Mouse (Mus musculus): Measurements from ENCODE around the gene Pou3f3. TPM values are rescaled to one million over a fixed set of nuclear protein-coding genes. Genes with fewer than 3 reads are reported as not detected.

Gene Pou3f3
- total RNA-seq, 2 experiments from 2014 or later, result 0.03 TPM; not detected in 1

DNA sequence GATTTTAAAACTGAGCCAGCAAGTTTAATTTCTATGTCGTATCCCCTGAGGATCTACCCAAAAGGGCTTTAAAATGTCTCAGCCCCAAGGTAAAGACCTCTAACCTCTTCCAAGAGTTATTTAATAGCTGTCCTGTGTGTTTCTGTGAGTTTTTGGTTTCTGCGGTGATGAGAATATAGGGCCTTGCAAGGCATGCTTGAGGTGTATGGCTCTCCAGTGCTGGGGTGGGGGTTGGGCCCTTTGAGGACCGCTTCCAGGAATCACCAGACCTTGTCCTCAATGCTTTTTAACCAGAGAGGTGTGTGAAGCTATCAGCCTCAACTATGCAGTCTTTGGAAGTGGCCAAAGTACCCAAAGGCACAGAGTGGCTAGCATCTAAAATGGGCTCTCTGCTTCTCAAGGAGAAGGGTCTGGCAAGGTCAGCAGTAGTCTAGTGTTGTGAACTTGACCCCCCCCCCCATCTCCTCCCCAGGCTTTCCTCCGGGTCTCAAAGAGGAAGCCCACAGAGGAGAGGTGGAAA, 12.1 kb downstream of the Pou3f3 start:
- no peak for DNase-seq (ENCODE audit: low spot score)

GRCm38 (mm10) chr1:42709024-42709423, 13.5 kb downstream of the Pou3f3 start:
- no peak for DNase-seq (ENCODE audit: low spot score)

More for the DNA sequence above, 12.1 kb downstream of the Pou3f3 start:
- intact Hi-C loops (cut with DNase I), result no loop called here

GRCm38 (mm10) chr1:42709431-42710160, 14.0 kb downstream of the Pou3f3 start:
- no peak for DNase-seq (ENCODE audit: low spot score)
- intact Hi-C loops (cut with DNase I), result loop anchor here (10.0 kb wide), 2 partner anchors 1445 to 1915 kb away; partner anchors contain the start of gene Mfsd9

More at GRCm38 (mm10) chr1:42709024-42709423, 13.5 kb downstream of the Pou3f3 start:
- intact Hi-C loops (cut with DNase I), result no loop called here

DNA sequence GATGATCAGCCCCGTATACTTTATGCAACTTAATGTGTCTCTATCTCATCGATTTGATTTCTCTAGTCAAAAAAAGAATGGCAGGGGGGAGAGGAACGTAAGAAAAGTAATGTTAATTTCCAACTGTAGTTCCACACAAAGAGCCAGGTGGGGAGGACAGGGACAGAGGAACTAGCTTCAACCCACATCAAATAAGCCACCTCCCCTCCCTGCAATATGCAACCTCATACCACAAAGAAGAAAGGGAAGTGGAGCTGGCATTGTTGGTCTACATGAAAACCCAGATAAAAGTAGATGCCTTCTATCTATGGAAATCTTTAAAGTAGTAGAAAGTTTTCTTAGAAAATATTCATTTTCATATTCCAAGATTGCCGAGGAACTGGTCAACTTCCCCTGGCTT, 14.7 kb downstream of the Pou3f3 start:
- DNase-seq (ENCODE audit: low spot score), result no peak
- intact Hi-C loops (cut with DNase I), result loop anchor here (10.0 kb wide), 2 partner anchors 1445 to 1915 kb away; partner anchors contain the start of gene Mfsd9

GRCm38 (mm10) chr1:42710995-42711394, 15.4 kb downstream of the Pou3f3 start:
- no peak for DNase-seq (ENCODE audit: low spot score)
- intact Hi-C loops (cut with DNase I), result loop anchor here (10.0 kb wide), 2 partner anchors 1446 to 1916 kb away; partner anchors contain the start of gene Mfsd9

DNA sequence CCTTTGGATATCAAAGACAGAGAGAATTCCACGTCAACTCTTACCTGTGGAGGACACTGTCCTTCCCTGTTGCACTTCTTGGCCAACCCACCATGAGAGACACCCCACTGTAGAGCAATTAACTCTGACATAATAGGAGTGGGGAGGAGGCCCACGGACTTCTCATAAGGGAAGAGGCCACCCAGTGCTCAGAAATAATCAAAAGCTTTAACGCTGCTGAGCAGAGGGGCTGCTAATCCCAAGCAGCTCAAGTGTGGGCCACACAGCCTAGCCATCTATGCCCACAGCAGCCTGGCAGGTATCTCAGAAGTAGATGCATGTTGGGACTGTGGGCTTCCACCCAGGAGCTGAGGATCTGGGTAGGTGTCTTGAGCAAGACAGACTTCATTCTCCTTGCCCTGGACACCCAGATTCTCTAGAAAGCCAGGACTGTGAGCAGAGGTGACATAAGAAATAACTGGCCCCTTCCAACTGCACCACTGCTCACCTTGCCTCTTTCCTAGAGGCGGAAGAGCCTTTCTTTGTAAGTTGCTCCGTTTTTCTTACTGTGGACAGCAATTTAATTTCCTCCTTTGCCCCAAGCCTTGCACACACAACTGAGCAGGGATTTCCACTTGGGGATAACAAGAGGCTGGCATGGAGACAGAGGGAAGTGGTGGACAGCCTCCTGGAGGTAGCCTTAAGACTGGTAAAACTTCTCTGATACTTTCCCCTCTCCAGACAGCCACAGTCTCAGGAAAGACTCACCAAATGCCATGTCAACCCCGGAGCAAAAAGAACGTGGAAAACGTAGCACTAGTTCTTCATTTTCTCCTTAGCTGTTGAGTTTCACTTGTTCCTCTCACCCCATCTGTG, 16.1 kb downstream of the Pou3f3 start:
- intact Hi-C loops (cut with DNase I), result loop anchor here (10.0 kb wide), 2 partner anchors 1447 to 1917 kb away; partner anchors contain the start of gene Mfsd9

GRCm38 (mm10) chr1:42712311-42712690, 16.7 kb downstream of the Pou3f3 start:
- DNase-seq (ENCODE audit: low spot score), result no peak
- intact Hi-C loops (cut with DNase I), result loop anchor here (10.0 kb wide), 2 partner anchors 1448 to 1918 kb away; partner anchors contain the start of gene Mfsd9

More for the DNA sequence above, 16.1 kb downstream of the Pou3f3 start:
- DNase-seq (ENCODE audit: low spot score), result no peak

GRCm38 (mm10) chr1:42713104-42713932, 17.8 kb downstream of the Pou3f3 start:
- no peak for DNase-seq (ENCODE audit: low spot score)
- intact Hi-C loops (cut with DNase I), result loop anchor here (10.0 kb wide), 2 partner anchors 1449 to 1919 kb away; partner anchors contain the start of gene Mfsd9

- no peak for DNase-seq (ENCODE audit: low spot score)
- intact Hi-C loops (cut with DNase I), result loop anchor here (10.0 kb wide), 2 partner anchors 1449 to 1919 kb away; partner anchors contain the start of gene Mfsd9
Observed at GRCm38 (mm10) chr1:42714016-42714931, 18.7 kb downstream of the Pou3f3 start.

DNA sequence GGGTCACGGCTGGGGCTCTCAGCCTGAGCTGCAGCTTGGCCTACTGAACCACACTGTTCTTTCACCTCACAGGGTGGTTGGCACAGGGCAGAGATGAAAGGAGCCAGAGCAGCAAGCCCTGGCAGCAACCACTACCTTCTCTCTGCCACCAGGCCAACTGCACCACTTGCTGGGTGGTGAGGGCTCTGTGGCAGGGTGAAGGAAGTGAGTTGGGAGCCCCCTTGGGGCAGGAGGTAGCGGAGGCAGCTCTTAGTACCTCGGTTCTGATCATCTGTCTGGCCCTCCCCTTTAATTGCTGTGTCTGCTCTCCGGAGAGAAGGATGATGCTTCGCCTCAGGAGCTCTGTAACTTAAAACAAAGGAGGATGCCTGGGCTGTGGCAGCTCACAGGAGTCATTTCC, 23.0 kb downstream of the Pou3f3 start:
- intact Hi-C loops (cut with DNase I), result loop anchor here (10.0 kb wide), 2 partner anchors 1454 to 1924 kb away; partner anchors contain the start of gene Mfsd9
- no peak for DNase-seq (ENCODE audit: low spot score)

GRCm38 (mm10) chr1:42721353-42721752, 25.8 kb downstream of the Pou3f3 start:
- intact Hi-C loops (cut with DNase I), result no loop called here
- DNase-seq (ENCODE audit: low spot score), result no peak

DNA sequence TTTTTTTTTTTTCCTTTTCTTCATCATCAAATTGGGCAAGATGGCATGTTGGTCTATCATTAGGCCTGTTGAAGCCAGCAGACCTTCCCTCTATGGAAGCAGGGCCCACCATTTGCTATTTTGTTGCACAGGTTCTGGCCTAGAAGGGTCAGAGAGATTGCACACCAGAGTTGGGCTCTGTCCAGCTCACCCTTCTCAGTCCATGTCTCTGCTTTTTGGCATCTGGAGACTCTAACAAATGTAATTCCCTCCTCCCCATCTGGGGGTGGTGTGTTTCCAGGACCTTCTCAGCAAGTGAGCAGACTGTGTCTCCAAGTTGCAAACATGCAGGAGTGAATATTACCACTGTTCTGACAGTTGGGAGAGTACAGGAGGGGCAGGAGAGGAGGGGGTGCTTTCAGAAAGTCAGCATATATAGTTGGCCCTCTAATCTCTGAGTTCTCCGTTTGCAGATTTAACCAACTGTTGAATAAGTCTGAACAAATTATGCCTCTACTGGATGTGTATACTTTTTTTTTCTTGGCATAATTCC, 28.3 kb downstream of the Pou3f3 start:
- no peak for DNase-seq (ENCODE audit: low spot score)
- intact Hi-C loops (cut with DNase I), result no loop called here

DNA sequence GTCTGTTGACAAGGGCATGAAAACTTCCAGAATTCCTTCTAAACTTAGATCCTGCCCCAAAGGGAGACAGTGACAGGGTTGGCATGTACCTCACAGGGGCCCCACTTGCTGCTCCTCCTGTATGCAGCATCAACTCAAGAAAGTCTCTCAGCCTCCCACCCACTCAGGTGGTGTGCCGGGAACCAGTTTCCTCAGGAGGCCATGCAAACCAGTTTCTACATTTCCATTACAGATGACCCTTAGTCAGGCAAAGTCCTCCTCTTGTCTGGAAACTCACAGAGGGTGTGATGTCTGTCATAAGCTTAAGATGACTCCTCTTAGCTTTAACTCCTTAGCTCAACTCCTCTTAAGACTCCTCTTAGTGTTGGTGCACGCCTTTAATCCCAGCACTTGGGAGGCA, 29.3 kb downstream of the Pou3f3 start:
- intact Hi-C loops (cut with DNase I), result no loop called here
- DNase-seq (ENCODE audit: low spot score), result no peak

DNA sequence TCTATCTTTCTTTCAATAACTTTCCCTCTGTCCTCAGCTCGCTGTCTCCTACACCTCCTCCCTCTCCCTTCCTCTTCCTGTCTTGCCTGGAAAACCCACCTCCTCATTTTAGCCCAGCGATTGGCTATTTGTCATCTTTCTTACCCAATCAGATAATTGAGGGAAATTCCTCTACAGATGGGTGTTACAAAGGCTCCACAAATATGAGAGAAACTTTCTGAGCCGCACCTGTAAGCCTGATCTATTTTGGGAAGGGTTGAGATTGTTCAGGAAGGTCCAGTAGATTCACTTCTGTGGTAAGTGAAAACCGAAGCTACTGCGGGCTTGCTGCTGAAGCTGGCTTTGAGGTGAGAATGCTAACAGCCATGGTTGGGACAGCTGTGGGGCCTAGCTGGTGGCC, 31.6 kb downstream of the Pou3f3 start:
- intact Hi-C loops (cut with DNase I), result no loop called here
- no peak for DNase-seq (ENCODE audit: low spot score)

DNA sequence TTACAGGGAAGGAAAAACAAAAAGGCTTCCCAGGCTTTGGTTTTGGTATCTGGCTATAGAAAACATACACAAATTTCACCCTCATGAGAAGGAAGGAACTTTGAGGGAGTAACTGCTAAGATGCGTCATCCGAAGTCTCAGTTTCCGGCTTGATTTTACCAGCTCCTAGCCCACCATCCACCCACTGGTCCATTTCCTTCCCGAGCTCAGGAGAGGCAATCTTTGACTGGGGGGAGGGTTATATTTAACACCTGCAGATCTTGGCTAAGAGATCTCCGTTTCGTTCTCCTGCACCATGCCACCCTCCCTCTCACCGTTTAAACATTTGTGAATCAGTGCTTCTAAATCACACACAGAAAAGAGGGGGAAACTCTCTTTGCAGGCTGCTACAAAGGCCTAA, 32.1 kb downstream of the Pou3f3 start:
- intact Hi-C loops (cut with DNase I), result no loop called here
- DNase-seq (ENCODE audit: low spot score), result no peak

GRCm38 (mm10) chr1:42741383-42742241, 46.0 kb downstream of the Pou3f3 start:
- DNase-seq (ENCODE audit: low spot score), result no peak
- intact Hi-C loops (cut with DNase I), result no loop called here

DNA sequence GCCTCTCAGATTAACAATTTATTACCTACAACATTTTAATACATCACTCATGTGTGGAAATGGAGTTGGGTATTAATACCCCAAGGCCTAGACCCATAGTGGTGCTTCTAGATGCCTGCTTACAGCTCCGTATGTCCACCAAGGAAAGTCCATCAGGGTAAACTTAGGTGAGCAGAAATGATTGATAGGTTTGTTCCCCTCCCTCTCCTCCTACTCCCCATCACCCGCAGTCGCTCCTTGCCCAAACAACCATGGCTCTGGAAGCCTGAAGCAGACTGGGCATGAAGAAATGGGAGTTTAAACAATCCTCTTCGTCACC, 46.6 kb downstream of the Pou3f3 start:
- no peak for DNase-seq (ENCODE audit: low spot score)
- intact Hi-C loops (cut with DNase I), result no loop called here
